ENCODE assay signal across 15 mouse cellular contexts in genomic region chr7:75753192-75753783, GRCm38 (mm10).
DNase-seq lines count a peak whose midpoint lies in the region; ATAC-seq and TF ChIP-seq lines count a peak whose summit lies in the region.
"Had no signal": no experiment of that assay in that cellular context is flagged by ENCODE, and none has a peak within 500 bp of the region (broad histone marks: within the 10 kb centered on the region; RNA-seq: fewer than 3 reads in every experiment).

No protein-coding gene starts in this region.

- no peak for DNase-seq in forebrain, embryonic 11.5 days (ENCODE audit: low spot score)
- no peak for DNase-seq in forebrain, postnatal 0 days
- no peak for DNase-seq in kidney, postnatal 0 days (ENCODE audit: low spot score)
- DNase-seq in kidney, postnatal 4 days, result no peak
- DNase-seq in ES-E14 (ENCODE audit: low read depth, low spot score), result peak; percentile 40
- no peak for DNase-seq in heart, postnatal 25 days (ENCODE audit: low spot score)
- DNase-seq in right cerebral cortex, postnatal 4 days, result no peak
- DNase-seq: adrenal gland, adult 8-10 months; cerebellum, adult 9-10 months; gastrocnemius, postnatal 10 days; liver, postnatal 0 days had no signal

- H3K9me3 ChIP-seq in forebrain, embryonic 11.5 days (ENCODE audit: control insufficient read depth, low read length), result no peaks in the 10 kb centered on the region
- no peaks in the 10 kb centered on the region for H3K9me3 ChIP-seq in forebrain, postnatal 0 days (ENCODE audit: low read length)
- H3K9me3 ChIP-seq in kidney, postnatal 0 days (replicated peaks; ENCODE audit: low read length), result no peaks in the 10 kb centered on the region
- no peaks in the 10 kb centered on the region for H3K9me3 ChIP-seq in ES-E14 (ENCODE audit: control insufficient read depth, insufficient read depth, low read depth, low read length)
- H3K9me3 ChIP-seq in hindbrain, embryonic 15.5 days, result no peaks in the 10 kb centered on the region
- H3K9me3 ChIP-seq: forebrain, embryonic 12.5 days; midbrain, embryonic 12.5 days; neural tube, embryonic 13.5 days had no signal

- ATAC-seq in forebrain, embryonic 11.5 days (replicated peaks; ENCODE audit: low FRiP score), result peak; percentile 33; the same call in 1 of the 2 replicates
- ATAC-seq in forebrain, postnatal 0 days, result no peak
- no peak for ATAC-seq in kidney, postnatal 0 days (replicated peaks; ENCODE audit: low FRiP score, low read depth)
- no peak for ATAC-seq in hindbrain, embryonic 15.5 days (ENCODE audit: low FRiP score, low read depth)
- ATAC-seq: liver, postnatal 0 days had no signal

- TF ChIP-seq CTCF in forebrain, postnatal 0 days (IDR thresholded peaks at IDR 0.05; ENCODE audit: low read depth), result no peak
- no peak for TF ChIP-seq CTCF in kidney, postnatal 0 days (IDR thresholded peaks at IDR 0.05; ENCODE audit: low read depth)

- H3K4me3 ChIP-seq in forebrain, embryonic 11.5 days (ENCODE audit: low read depth, low read length), result no peak overlapping the region
- no peak overlapping the region for H3K4me3 ChIP-seq in forebrain, postnatal 0 days (ENCODE audit: low read depth, low read length)
- H3K4me3 ChIP-seq in kidney, postnatal 0 days (replicated peaks; ENCODE audit: low read depth, low read length), result no peak overlapping the region
- H3K4me3 ChIP-seq in ES-E14 (ENCODE audit: insufficient read depth in 1 of 2, low read depth in 1 of 2, low read length in 2 of 2, poor library complexity in 1 of 2, severe bottlenecking in 1 of 2), result peak overlapping the region; percentile 27 to 38; a peak in 2 of 4 replicates
- H3K4me3 ChIP-seq in hindbrain, embryonic 15.5 days, result no peak overlapping the region
- H3K4me3 ChIP-seq: forebrain, embryonic 12.5 days; midbrain, embryonic 12.5 days; neural tube, embryonic 13.5 days had no signal

- WGBS in forebrain, embryonic 11.5 days, result 44% methylated on average over 12 of the region's 12 CpGs
- WGBS in forebrain, postnatal 0 days, result 42% methylated on average over 12 of the region's 12 CpGs
- 58% methylated on average over 12 of the region's 12 CpGs for WGBS in kidney, postnatal 0 days
- 30% methylated on average over 12 of the region's 12 CpGs for WGBS in hindbrain, embryonic 15.5 days

- H3K27ac ChIP-seq in forebrain, embryonic 11.5 days (ENCODE audit: low read depth, low read length), result no peak overlapping the region
- no peak overlapping the region for H3K27ac ChIP-seq in forebrain, postnatal 0 days (ENCODE audit: low read depth, low read length)
- H3K27ac ChIP-seq in kidney, postnatal 0 days, result peak overlapping the region; percentile 4; the same call in 1 of the 2 replicates
- no peak overlapping the region; the same call in 1 of the 2 replicates for H3K27ac ChIP-seq in ES-E14 (ENCODE audit: insufficient read depth, low read depth, low read length, poor library complexity, severe bottlenecking)
- H3K27ac ChIP-seq in hindbrain, embryonic 15.5 days (replicated peaks), result 0 out of 2 replicates have a peak overlapping the region, but pooled peaks have one; percentile 8
- H3K27ac ChIP-seq: forebrain, embryonic 12.5 days had no signal

- H3K27me3 ChIP-seq in forebrain, embryonic 11.5 days (ENCODE audit: control insufficient read depth, insufficient read depth, low read length), result no peaks in the 10 kb centered on the region
- no peaks in the 10 kb centered on the region for H3K27me3 ChIP-seq in forebrain, postnatal 0 days (ENCODE audit: insufficient read depth, low read length)
- H3K27me3 ChIP-seq in kidney, postnatal 0 days (ENCODE audit: insufficient read depth, low read length), result no peaks in the 10 kb centered on the region
- no peaks in the 10 kb centered on the region for H3K27me3 ChIP-seq in hindbrain, embryonic 15.5 days
- H3K27me3 ChIP-seq: forebrain, embryonic 12.5 days; midbrain, embryonic 12.5 days; neural tube, embryonic 13.5 days had no signal

- peaks cover 2% of the 10 kb centered on the region; the same call in 1 of the 2 replicates for H3K36me3 ChIP-seq in forebrain, embryonic 11.5 days (ENCODE audit: control insufficient read depth, insufficient read depth, low read length)
- no peaks in the 10 kb centered on the region for H3K36me3 ChIP-seq in forebrain, postnatal 0 days (ENCODE audit: insufficient read depth)
- H3K36me3 ChIP-seq in kidney, postnatal 0 days (ENCODE audit: insufficient read depth, low read length), result peaks cover 33% of the 10 kb centered on the region
- peaks cover 7% of the 10 kb centered on the region; the same call in 1 of the 2 replicates for H3K36me3 ChIP-seq in ES-E14 (ENCODE audit: control insufficient read depth, insufficient read depth, low read length, poor library complexity, severe bottlenecking)
- no peaks in the 10 kb centered on the region for H3K36me3 ChIP-seq in hindbrain, embryonic 15.5 days

- no peak overlapping the region for H3K9ac ChIP-seq in forebrain, embryonic 11.5 days (ENCODE audit: low read length)
- H3K9ac ChIP-seq in forebrain, postnatal 0 days, result no peak overlapping the region
- H3K9ac ChIP-seq in kidney, postnatal 0 days (ENCODE audit: low read depth, low read length), result no peak overlapping the region
- H3K9ac ChIP-seq in ES-E14 (ENCODE audit: insufficient read depth, low read depth, low read length, poor library complexity, severe bottlenecking), result peak overlapping the region; percentile 21; the same call in 1 of the 2 replicates
- H3K9ac ChIP-seq in hindbrain, embryonic 15.5 days, result no peak overlapping the region
- H3K9ac ChIP-seq: forebrain, embryonic 12.5 days; liver, postnatal 0 days; midbrain, embryonic 12.5 days; neural tube, embryonic 13.5 days had no signal

- intact Hi-C loops in heart, postnatal 25 days (cut with DNase I), result no loop called here

- peaks cover 6% of the 10 kb centered on the region; the same call in 1 of the 2 replicates for H3K4me1 ChIP-seq in forebrain, embryonic 11.5 days (replicated peaks; ENCODE audit: control insufficient read depth, insufficient read depth, low read length)
- no peaks in the 10 kb centered on the region for H3K4me1 ChIP-seq in forebrain, postnatal 0 days (ENCODE audit: insufficient read depth)
- no peaks in the 10 kb centered on the region for H3K4me1 ChIP-seq in kidney, postnatal 0 days (replicated peaks; ENCODE audit: insufficient read depth, low read length)
- H3K4me1 ChIP-seq in ES-E14 (ENCODE audit: control insufficient read depth in 2 of 2, insufficient read depth in 2 of 2, low read length in 2 of 2, poor library complexity in 1 of 2), result peaks cover 12 to 30% of the 10 kb centered on the region in 2 experiments
- peaks cover 26% of the 10 kb centered on the region for H3K4me1 ChIP-seq in hindbrain, embryonic 15.5 days (replicated peaks)

- H3K4me2 ChIP-seq in forebrain, embryonic 11.5 days (ENCODE audit: low read depth, low read length, severe bottlenecking), result no peak overlapping the region
- H3K4me2 ChIP-seq in forebrain, postnatal 0 days (ENCODE audit: low read depth), result no peak overlapping the region
- H3K4me2 ChIP-seq in kidney, postnatal 0 days (ENCODE audit: low read length), result no peak overlapping the region
- H3K4me2 ChIP-seq in hindbrain, embryonic 15.5 days, result peak overlapping the region; percentile 35; the same call in 1 of the 2 replicates
- H3K4me2 ChIP-seq: forebrain, embryonic 12.5 days; midbrain, embryonic 12.5 days; neural tube, embryonic 13.5 days had no signal

- in situ Hi-C loops in ES-E14 (cut with MboI; ENCODE audit: low sequenced_read_pairs in 2 of 2, unreplicated experiment in 2 of 2), result no loop called here

TF ChIP-seq in ES-E14, 5 proteins besides CTCF, POLR2A, EP300 and RAD21:
- TF ChIP-seq ZNF384 (IDR thresholded peaks at IDR 0.05; ENCODE audit: low read depth, low read length) (peak; percentile 79), CHD2 (IDR thresholded peaks at IDR 0.05; ENCODE audit: low read depth, low read length) (no peak)

Comparison
In these comparisons a context has a peak if more than half of its experiments do, and no peak if none do; other contexts are left out.
1. H3K27ac ChIP-seq: peak in kidney, postnatal 0 days (single experiment) and hindbrain, embryonic 15.5 days (single experiment); none in forebrain, embryonic 11.5 days (single experiment), forebrain, postnatal 0 days (single experiment) and ES-E14 (single experiment).
2. H3K4me3 ChIP-seq: peak in ES-E14 (2 of 2); none in forebrain, embryonic 11.5 days (single experiment), forebrain, postnatal 0 days (single experiment), kidney, postnatal 0 days (single experiment) and hindbrain, embryonic 15.5 days (single experiment).